Mouse (Mus musculus): ENCODE measurements around the gene Tmcc2. TPM values are rescaled to one million over a fixed set of nuclear protein-coding genes. Genes with fewer than 3 reads are reported as not detected.

Tmcc2 gene
- polyA plus RNA-seq, 2 experiments: 285 to 327 TPM

DNA sequence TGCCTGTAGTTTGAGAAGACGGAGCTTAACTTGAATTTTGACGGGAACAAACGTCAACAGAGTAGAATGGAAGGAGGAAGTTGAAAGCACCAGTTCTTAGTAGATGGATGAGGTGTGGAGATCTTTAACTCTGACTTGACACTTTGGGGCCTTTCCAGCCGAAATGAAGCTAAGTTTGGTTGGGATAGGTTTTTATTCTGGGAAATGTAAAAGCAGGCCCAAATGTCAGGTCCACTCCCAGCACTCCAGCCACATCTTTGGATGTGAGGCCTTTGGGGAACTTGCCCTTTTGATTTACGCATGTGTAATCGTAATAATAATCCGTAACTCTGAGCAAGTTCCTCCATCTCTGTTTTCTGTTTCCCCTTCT, 74.5 kb downstream of the Tmcc2 start:
- Histone ChIP-seq H3K36me3 (replicated peaks; ENCODE audit: control insufficient read depth, insufficient read depth, low read depth) (no peaks in the 10 kb centered on the region), H3K4me3 (ENCODE audit: insufficient read depth in 1 of 2, low read depth in 2 of 2, low read length in 2 of 2) (peak overlapping the region; percentile 43 to 55), H3K4me1 (replicated peaks; ENCODE audit: control insufficient read depth in 2 of 2, insufficient read depth in 2 of 2, low read length in 1 of 2) (peaks cover 0 to 22% of the 10 kb centered on the region in 2 experiments; a peak in 2 of 4 replicates), H3K9ac (replicated peaks) (no peak overlapping the region), H3K9me3 (ENCODE audit: control insufficient read depth, low read length) (no peaks in the 10 kb centered on the region), H3K27ac (no peak overlapping the region), H3K27me3 (ENCODE audit: control insufficient read depth, insufficient read depth, low read length) (peaks cover 33% of the 10 kb centered on the region), H3K4me2 (ENCODE audit: low read depth) (peak overlapping the region; percentile 70)
- no peak for TF ChIP-seq EP300 (IDR thresholded peaks at IDR 0.05; ENCODE audit: low read depth)
- no peak for TF ChIP-seq CTCF (IDR thresholded peaks at IDR 0.05; ENCODE audit: low read depth)
- WGBS (ENCODE audit: insufficient replicate concordance): 26% methylated on average over 7 of the region's 7 CpGs
- DNase-seq (ENCODE audit: low read depth in 3 of 3, low spot score in 3 of 3) (no peak), ATAC-seq (ENCODE audit: insufficient read depth) (no peak)

DNA sequence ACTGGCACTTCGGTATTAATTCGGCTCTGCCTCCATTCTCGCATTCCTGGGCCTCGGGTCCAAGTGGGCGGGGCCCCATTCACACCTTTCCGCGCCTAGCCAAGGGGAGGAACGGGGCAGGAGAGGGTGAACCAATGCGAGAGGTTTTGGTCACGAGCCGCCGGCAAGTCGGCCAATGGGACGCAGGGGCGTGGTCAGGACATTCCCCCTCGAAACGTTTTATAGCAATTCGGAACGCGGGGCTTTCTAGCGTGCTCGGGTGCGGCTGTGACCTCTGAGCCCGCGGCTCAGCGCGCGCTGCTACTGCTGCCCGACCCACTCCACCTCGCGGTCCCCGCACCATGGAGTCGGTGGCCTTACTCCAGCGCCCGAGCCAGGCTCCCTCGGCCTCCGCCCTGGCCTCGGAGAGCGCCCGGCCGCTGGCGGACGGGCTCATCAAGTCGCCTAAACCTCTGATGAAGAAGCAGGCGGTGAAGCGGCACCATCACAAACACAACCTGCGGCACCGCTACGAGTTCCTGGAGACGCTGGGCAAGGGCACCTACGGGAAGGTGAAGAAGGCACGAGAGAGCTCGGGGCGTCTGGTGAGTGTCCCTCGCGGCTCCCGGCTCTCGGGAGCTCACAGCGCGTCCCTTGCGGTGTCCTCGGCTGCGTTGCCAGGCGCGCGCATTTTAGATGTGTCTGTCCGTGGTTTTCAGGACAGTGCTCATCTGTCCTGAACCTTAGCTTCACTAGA, 75.0 kb downstream of the Tmcc2 start, which contains the start of gene Nuak2:
TSS of gene Nuak2 (plus strand) at position 238 of the 736 bp plus-strand sequence.
- Histone ChIP-seq H3K9ac (replicated peaks) (0 out of 2 replicates have a peak within 1 kb of the TSS, but pooled peaks have one; percentile 15), H3K4me3 (ENCODE audit: insufficient read depth in 1 of 2, low read depth in 2 of 2, low read length in 2 of 2) (peak within 1 kb of the TSS; percentile 43 to 55), H3K36me3 (replicated peaks; ENCODE audit: control insufficient read depth, insufficient read depth, low read depth) (no peaks in the 10 kb centered on the region), H3K27ac (no peak within 1 kb of the TSS), H3K27me3 (ENCODE audit: control insufficient read depth, insufficient read depth, low read length) (peaks cover 33% of the 10 kb centered on the region), H3K9me3 (ENCODE audit: control insufficient read depth, low read length) (no peaks in the 10 kb centered on the region), H3K4me1 (replicated peaks; ENCODE audit: control insufficient read depth in 2 of 2, insufficient read depth in 2 of 2, low read length in 1 of 2) (peaks cover 0 to 22% of the 10 kb centered on the region in 2 experiments; a peak in 2 of 4 replicates), H3K4me2 (ENCODE audit: low read depth) (peak within 1 kb of the TSS; percentile 70)
- DNase-seq (ENCODE audit: low read depth in 3 of 3, low spot score in 3 of 3): peak; percentile 54 to 59 (median 58)
- TF ChIP-seq EP300 (IDR thresholded peaks at IDR 0.05; ENCODE audit: low read depth): no peak
- no peak for TF ChIP-seq CTCF (IDR thresholded peaks at IDR 0.05; ENCODE audit: low read depth)
- WGBS (ENCODE audit: insufficient replicate concordance): under 1% methylated on average over 67 of the region's 67 CpGs
- peak; percentile 82 for ATAC-seq (ENCODE audit: insufficient read depth)

DNA sequence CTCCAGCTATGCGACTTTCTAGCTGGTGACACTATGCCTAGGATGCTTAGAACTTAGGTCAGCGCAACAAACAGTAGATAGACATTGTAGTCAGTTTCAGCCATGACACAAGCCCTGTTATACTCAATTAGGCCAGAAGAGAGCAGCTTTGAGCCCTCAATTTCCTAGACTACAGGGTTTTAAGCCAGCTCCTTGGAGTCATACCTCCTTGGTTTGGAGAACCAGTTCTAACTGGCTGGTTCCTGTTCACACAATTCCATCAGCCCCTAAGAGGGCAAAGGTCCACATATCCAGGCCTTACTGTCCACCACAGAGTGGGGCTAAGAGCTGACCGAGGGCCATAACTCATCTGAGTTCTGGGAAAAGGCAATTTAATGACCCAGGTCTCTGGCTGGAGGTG, 78.4 kb downstream of the Tmcc2 start:
- Histone ChIP-seq H3K4me3 (ENCODE audit: insufficient read depth in 1 of 2, low read depth in 2 of 2, low read length in 2 of 2) (no peak overlapping the region), H3K36me3 (replicated peaks; ENCODE audit: control insufficient read depth, insufficient read depth, low read depth) (no peaks in the 10 kb centered on the region), H3K9me3 (ENCODE audit: control insufficient read depth, low read length) (no peaks in the 10 kb centered on the region), H3K4me1 (replicated peaks; ENCODE audit: control insufficient read depth in 2 of 2, insufficient read depth in 2 of 2, low read length in 1 of 2) (peaks cover 0 to 17% of the 10 kb centered on the region in 2 experiments; a peak in 2 of 4 replicates), H3K27me3 (ENCODE audit: control insufficient read depth, insufficient read depth, low read length) (peaks cover 32% of the 10 kb centered on the region), H3K4me2 (ENCODE audit: low read depth) (no peak overlapping the region), H3K9ac (replicated peaks) (no peak overlapping the region), H3K27ac (no peak overlapping the region)
- 50% methylated on average over 3 of the region's 3 CpGs for WGBS (ENCODE audit: insufficient replicate concordance)
- ATAC-seq (ENCODE audit: insufficient read depth): no peak
- peak in 1 of 3 experiments; percentile 28 for DNase-seq (ENCODE audit: low read depth in 3 of 3, low spot score in 3 of 3)
- TF ChIP-seq EP300 (IDR thresholded peaks at IDR 0.05; ENCODE audit: low read depth) (no peak), CTCF (IDR thresholded peaks at IDR 0.05; ENCODE audit: low read depth) (peak; percentile 71)

DNA sequence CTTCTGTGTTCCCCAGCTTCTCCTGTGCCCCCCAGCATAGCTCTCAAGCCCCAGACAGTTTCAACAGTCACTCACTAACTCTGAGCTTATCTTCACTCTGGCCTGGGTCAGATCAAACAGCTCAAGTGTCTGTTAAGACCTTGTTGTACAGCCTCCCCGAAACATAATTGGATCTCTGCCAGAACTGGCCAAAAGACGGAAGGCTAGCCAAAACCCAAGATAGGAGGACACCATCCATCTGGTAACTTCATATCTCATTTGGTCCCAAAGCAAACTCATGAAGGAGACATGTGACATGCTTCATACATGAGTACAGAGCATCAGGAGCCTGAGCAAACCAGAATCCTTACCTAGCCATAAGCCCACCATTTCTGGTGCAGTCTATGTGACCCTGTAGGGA, 79.0 kb downstream of the Tmcc2 start:
- no peak overlapping the region for H3K27ac ChIP-seq
- no peak overlapping the region for H3K4me2 ChIP-seq (ENCODE audit: low read depth)
- ATAC-seq (ENCODE audit: insufficient read depth) (no peak), DNase-seq (ENCODE audit: low read depth in 3 of 3, low spot score in 3 of 3) (no peak)
- WGBS (ENCODE audit: insufficient replicate concordance): 18% methylated on average over 2 of the region's 2 CpGs
- H3K4me3 ChIP-seq (ENCODE audit: insufficient read depth in 1 of 2, low read depth in 2 of 2, low read length in 2 of 2): no peak overlapping the region
- H3K9me3 ChIP-seq (ENCODE audit: control insufficient read depth, low read length): no peaks in the 10 kb centered on the region
- TF ChIP-seq EP300 (IDR thresholded peaks at IDR 0.05; ENCODE audit: low read depth) (no peak), CTCF (IDR thresholded peaks at IDR 0.05; ENCODE audit: low read depth) (no peak)
- H3K4me1 ChIP-seq (replicated peaks; ENCODE audit: control insufficient read depth in 2 of 2, insufficient read depth in 2 of 2, low read length in 1 of 2): peaks cover 0 to 15% of the 10 kb centered on the region in 2 experiments; a peak in 2 of 4 replicates
- no peaks in the 10 kb centered on the region for H3K36me3 ChIP-seq (replicated peaks; ENCODE audit: control insufficient read depth, insufficient read depth, low read depth)
- H3K9ac ChIP-seq (replicated peaks): no peak overlapping the region
- H3K27me3 ChIP-seq (ENCODE audit: control insufficient read depth, insufficient read depth, low read length): peaks cover 25% of the 10 kb centered on the region

DNA sequence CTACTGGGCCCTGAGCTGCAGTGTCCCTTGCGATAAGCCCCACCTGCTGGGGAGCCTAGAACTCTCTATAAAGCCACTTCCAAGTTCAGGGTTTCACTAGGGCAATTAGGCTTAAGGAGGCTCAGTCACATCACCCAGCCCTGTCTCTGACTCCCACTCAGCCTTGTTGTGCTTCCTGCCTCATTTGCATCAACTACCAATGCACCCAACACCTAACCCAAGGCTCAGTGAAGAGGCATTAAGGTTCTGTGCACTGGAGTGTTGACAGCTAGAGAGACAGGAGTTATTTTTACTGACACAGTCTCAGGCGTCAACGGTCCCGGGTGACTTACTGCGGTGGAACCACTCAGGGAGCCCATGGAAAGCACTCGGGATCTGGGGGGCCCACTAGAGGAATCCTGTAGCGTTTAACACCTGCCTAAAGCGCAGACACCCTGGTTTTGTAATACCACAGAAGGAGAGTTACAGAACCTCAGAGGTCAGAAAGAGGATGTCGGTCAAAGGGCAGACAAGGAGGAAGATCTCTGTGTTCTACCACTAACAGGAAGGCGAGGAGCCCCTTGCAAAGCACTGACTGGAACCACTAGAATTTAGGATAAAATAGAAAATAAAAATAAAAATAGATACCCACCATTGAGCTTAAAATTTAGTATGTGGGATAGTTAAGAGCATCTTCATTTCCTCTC, 79.8 kb downstream of the Tmcc2 start:
- 27% methylated on average over 10 of the region's 10 CpGs for WGBS (ENCODE audit: insufficient replicate concordance)
- Histone ChIP-seq H3K27me3 (ENCODE audit: control insufficient read depth, insufficient read depth, low read length) (peaks cover 18% of the 10 kb centered on the region), H3K27ac (no peak overlapping the region), H3K4me3 (ENCODE audit: insufficient read depth in 1 of 2, low read depth in 2 of 2, low read length in 2 of 2) (no peak overlapping the region), H3K9ac (replicated peaks) (no peak overlapping the region), H3K9me3 (ENCODE audit: control insufficient read depth, low read length) (no peaks in the 10 kb centered on the region), H3K4me1 (replicated peaks; ENCODE audit: control insufficient read depth in 2 of 2, insufficient read depth in 2 of 2, low read length in 1 of 2) (peaks cover 0 to 10% of the 10 kb centered on the region in 2 experiments; a peak in 2 of 4 replicates), H3K36me3 (replicated peaks; ENCODE audit: control insufficient read depth, insufficient read depth, low read depth) (no peaks in the 10 kb centered on the region), H3K4me2 (ENCODE audit: low read depth) (no peak overlapping the region)
- no peak for DNase-seq (ENCODE audit: low read depth in 3 of 3, low spot score in 3 of 3)
- no peak for ATAC-seq (ENCODE audit: insufficient read depth)
- TF ChIP-seq CTCF (IDR thresholded peaks at IDR 0.05; ENCODE audit: low read depth) (no peak), EP300 (IDR thresholded peaks at IDR 0.05; ENCODE audit: low read depth) (no peak)
